Mouse (Mus musculus): ENCODE data around the gene Cavin1.
A peak's percentile ranks its signal among the peaks of the same experiment; 100 is the strongest.

Cavin1 gene

DNA sequence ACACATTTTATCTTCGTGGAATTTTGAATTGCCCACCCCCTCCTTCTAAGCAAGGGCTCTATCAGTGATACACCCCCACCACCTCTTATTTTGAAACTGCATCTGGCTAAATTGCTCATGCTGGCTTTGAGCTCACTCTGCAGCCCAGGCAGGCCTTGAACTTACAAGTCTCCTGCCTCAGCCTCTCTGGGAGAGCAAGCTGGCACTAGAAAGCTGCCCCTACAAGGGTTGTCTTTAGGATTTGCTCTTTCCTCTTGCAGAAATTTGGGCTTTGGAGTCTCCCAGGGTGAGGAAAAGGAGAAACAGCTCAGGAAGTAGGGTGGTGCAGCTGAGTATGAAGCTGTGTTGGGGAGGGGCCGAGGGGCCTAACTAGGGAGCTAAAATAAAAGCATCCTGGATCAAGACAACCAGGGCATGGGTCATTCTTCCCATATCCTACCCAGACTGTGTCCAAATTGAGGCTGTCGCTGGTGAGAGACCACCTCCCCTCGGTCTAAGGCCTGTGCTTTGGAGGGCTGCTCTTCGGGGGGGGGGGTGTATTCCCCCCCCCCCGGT lies 12.7 kb downstream of the Cavin1 start:
- DNase-seq (ENCODE audit: low read depth): no peak

GRCm38 (mm10) chr11:100957244-100957643 lies 13.4 kb downstream of the Cavin1 start:
- DNase-seq (ENCODE audit: low read depth): peak; percentile 92

DNA sequence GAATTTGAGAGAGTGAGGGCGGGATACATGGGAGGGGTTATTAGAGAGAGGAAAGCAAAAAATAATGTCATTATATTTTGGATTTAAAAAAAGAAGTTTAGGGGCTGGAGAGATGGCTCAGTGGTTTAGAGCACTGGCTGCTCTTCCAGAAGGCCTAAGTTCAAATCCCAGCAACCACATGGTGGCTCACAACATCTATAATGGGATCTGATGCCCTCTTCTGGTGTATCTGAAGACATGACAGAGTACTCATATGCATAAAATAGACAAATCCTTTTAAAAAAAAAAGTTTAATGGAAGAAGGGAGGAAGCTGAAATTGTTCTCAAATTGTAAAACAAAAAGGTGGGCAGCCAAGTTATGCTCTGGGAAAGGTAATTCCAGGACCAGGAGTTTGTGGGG lies 21.1 kb downstream of the Cavin1 start:
- DNase-seq (ENCODE audit: low read depth): no peak

DNA sequence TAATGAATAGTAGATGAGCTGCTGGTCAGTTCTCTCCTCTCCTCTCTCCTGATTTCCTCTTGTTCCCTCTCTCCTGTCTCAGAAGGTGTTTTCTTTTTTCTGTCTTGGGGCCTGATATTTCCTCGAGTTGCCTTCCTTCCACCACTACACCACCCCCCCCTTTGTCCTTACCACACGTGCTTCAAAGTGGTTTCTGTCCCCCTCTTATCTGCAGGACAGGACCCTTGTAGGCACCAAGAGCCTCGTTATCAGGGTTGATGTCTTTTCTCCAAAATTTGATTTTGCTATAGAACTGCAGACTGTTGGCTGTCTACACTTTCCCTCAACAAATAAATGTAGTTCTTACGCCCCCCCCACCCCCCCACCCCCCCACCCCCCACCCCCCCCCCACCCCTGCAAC lies 22.4 kb downstream of the Cavin1 start:
- no peak for DNase-seq (ENCODE audit: low read depth)

GRCm38 (mm10) chr11:100947548-100947947 lies 23.1 kb downstream of the Cavin1 start:
- DNase-seq (ENCODE audit: low read depth): no peak

DNA sequence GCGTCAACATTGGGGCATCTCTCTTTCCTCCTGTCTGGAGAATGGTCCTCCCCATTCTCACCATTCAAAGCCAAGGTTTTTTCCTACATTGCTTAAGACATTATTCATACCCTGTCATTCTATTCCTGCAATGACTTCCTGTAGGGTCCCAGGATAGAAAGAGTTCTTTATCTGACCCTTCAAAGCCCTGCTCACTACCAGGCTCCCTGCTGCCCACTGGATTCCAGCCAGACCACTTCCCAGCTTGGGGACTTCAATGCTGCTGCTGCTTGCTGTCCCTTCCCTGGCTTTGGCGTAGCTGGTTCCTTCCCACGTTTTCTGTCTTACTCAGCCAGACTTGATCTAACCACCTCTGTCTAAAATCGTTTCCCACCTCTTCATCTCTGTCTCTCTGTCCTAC lies 23.8 kb downstream of the Cavin1 start:
- DNase-seq (ENCODE audit: low read depth): no peak

GRCm38 (mm10) chr11:100942388-100942787 lies 28.3 kb downstream of the Cavin1 start:
- no peak for DNase-seq (ENCODE audit: low read depth)

DNA sequence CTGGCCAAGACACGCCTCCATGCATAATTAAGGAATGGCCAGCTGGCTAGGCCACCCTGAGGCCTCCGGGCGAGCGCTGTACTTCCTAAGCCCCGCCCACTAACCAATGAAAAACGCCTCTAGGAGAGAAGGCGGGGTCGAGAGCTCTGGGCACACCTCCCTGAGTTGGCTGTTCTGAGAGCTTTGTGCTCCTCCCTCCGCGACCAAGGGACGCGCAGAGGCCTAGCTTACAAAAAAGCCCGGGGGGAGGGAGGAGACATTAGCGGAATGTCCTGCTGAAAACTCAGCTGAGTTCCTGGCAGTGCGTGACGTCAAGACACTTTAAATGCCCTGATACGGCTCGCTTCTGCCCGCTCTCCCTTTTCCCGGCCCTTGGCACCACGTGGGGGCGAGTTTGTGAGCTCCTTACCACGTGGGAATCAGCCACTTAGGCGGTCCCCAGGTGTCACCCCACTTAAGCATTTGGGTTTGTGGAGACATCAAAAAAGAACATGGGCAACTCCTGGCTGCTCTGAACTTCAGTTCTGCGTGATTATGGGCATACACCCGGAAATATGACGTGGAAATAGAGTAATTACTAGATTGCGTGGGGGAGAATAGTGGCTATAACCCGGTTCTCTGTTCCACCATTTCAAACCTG lies 31.1 kb downstream of the Cavin1 start, which contains the start of gene Stat3:
Gene Stat3 (minus strand): TSS at position 29 of the 640 bp plus-strand sequence.
- peak; percentile 100 for DNase-seq (ENCODE audit: low read depth)

GRCm38 (mm10) chr11:100938711-100939511 lies 31.8 kb downstream of the Cavin1 start:
- DNase-seq (ENCODE audit: low read depth): peak; percentile 62

- DNase-seq (ENCODE audit: low read depth): peak; percentile 79
These were observed 32.6 kb downstream of the Cavin1 start for GRCm38 (mm10) chr11:100938112-100938511.

DNA sequence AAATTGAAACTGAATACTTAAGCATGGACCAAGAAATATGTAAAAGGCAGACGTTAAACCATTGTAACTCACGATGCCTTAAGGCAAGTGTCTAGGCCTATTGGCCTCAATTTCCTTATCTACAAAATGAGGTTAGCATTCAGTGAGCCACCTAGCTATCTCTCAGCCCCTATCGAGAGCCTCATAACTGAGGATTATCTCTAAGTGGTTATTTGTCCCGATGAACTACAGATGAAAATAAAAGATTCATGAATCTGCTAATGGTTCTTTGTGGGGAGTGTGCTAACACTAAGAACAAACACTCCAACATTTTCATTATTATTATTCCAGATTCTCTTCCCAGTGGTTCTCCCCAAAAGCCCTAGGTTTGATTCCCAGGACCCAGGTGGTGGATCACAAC lies 33.4 kb downstream of the Cavin1 start:
- DNase-seq (ENCODE audit: low read depth): no peak

DNA sequence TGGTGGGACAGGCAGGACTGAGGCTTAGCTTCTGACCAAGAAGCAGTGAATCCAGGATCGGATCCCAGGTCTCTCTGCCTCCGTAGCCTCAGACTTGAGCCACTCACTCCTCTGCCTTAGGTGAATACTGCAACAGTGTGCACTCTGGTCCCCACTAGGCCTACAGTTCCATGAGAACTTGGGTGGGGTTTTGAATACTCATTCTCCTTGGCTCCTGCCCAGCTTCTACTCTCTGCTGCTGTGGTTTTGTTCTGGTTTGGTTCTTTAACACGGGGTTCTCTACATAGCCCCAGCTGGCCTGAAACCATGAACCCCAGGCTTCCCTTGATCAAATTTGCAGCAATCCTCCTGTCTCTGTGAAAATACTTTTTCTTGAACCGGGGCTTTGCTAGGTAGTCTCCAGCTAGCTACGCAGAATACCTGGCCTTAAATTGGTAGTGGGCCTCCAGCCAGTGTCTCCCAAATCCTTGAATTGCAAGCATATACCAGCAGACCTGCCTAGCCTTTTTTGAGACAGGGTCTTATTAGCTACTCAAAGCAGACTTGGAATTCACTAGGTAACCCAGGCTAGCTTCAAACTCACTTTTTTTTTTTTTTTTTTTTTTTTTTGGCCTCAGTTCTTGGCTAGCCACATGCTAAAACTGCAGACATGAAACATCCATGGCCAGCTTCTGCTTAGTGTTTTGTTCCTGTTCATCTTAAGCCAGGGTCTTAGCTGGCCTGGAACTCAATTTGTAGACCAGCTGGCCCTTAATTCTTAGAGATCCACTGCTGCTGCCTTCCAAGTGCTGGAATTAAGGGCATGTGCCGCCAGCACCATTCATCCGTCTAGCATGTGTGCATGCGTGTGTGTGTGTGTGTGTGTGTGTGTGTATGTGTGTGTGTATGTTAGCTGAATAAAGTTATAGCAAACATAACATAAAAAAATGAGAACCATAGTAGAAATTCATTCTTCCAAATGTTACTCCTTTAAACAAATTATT lies 35.0 kb downstream of the Cavin1 start:
- DNase-seq (ENCODE audit: low read depth): peak; percentile 83

DNA sequence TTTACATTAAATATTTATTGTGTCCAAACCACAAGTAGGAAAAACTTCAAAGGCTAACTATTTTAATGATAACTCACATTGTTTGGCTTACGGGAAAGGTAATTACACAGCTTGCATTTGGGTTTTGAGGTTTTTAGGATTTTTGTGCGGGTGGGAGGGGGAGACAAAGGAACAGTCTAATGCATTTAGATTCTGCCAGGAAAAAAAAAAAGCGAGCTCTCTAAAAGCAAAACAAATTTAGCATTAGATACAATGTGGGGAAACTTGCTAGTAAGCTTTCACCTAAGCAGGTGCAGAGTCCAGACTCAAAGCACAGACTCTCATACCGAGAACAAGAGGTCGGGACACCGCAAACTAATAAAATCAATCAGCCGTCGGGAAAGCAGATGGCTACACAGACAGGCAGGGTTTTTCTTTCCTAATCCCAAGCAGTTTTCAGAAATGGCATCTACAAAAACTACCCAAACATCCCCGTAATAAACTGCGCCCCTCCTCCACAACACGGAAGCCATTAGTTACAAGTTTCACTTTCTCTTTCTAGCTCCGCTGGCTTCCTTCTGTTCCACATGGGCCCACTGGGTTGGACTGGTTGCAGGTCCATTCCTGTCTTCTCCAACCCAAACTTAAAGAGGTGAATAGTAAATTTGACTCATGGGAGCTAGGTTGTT lies 39.3 kb downstream of the Cavin1 start:
- peak; percentile 32 for DNase-seq (ENCODE audit: low read depth)

DNA sequence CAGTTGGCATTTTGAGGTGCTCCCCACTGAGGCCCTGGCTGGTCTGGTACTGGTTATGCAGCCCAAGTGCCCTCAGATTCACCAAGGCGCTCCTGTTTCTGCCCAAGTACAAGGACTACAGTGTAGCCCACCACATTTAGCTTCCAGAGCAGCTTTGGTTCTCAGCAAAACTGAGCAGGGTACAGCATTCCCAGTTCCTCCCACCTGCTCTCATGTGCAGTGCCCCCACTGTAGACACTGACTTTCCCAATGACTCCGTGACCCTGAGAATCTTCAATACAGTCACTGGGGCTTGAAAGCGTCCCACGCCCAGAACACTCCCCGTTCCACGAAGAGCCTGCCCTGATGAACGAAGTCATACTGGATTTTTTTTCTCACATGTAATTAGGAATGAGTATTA lies 40.1 kb downstream of the Cavin1 start:
- no peak for DNase-seq (ENCODE audit: low read depth)

GRCm38 (mm10) chr11:100927386-100927785 lies 43.3 kb downstream of the Cavin1 start:
- DNase-seq (ENCODE audit: low read depth): no peak

DNA sequence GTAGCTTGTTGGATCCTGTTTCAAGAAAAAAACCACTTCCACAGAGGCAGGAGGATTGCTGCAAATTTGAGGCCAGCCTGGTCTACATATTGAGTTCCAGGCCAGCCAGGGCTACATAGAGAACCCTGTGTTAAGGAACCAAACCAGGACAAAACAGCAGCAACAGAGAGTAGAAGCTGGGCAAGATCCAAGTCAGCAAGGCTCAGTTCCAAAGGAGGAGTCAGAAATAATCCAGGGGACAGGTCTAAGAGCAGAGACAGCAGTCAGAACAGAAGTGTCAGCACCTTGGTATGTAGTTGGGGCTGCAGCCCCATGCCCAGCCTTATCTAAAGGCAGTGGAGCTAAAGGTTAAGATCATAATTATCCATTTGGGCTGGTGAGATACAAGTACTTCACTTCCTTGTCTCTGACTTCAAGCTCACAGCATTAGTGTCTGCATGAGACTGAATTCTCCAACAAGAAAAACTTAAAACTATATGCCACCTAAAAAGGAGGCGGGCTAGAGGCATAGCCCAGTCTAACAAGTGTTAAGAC lies 46.2 kb downstream of the Cavin1 start:
- no peak for DNase-seq (ENCODE audit: low read depth)

- DNase-seq (ENCODE audit: low read depth): peak; percentile 31
These were observed 49.6 kb downstream of the Cavin1 start for GRCm38 (mm10) chr11:100920887-100921624.

DNA sequence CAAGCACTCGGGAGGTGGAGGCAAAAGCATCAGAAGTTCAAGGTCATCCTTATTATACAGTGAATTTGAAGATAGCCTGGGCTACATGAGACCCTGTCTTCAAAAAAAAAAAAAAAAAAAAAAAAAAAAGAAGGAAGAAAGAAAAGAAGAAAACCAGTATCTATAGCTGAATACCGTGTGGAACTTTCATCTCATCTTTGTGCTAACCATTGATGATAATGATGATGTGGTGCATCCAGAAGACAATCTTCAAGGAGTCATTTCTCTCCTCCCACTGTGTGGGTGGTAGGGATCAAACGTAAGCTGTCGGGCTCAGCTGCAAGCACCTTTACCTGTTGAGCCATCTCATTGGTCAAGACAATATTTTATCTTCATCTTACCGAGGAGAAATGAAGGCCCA lies 52.7 kb downstream of the Cavin1 start:
- DNase-seq (ENCODE audit: low read depth): no peak

GRCm38 (mm10) chr11:100916432-100916971 lies 54.2 kb downstream of the Cavin1 start:
- DNase-seq (ENCODE audit: low read depth): no peak

DNA sequence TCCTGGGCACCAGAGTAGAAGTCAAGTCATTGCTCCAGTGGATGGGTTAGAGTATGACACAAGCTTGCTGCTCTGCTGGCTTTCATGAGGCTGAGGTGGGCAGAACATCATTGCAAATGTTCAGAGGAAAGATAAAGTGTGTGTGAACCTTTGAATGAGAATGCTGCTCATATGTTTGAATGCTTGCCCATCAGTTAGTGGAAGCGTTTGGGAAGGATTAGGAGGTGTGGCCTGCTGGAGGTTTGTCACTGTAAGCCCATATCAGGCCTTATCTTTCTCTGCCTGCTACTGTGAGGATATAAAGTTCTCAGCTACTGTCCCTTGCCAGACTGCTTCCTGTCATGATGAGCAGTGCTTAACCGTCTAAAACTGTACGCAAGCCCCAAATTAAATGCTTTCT lies 55.6 kb downstream of the Cavin1 start:
- DNase-seq (ENCODE audit: low read depth): no peak

Data from NIH3T3 (cell line).